Mouse (Mus musculus) brain, embryonic 14.5 days (tissue): ENCODE results near the gene Sfr1.

Source experiments
- CTCF ChIP-seq: fragments of 200-500 bp; IDR thresholded peaks from 2 replicates; pipeline ENCODE4 v1.5.1; 2012; ENCODE audit warnings: inconsistent platforms, mild to moderate bottlenecking, moderate library complexity, borderline replicate concordance; ENCODE audit not compliant: insufficient read depth, insufficient read length; ENCODE audit errors: extremely low read depth
- POLR2A ChIP-seq: fragments of 200-500 bp; IDR thresholded peaks from 2 replicates; pipeline ENCODE4 v1.6.1; 2012; ENCODE audit warnings: mild to moderate bottlenecking, inconsistent platforms, borderline replicate concordance; ENCODE audit not compliant: poor library complexity, insufficient read depth, insufficient read length, severe bottlenecking; ENCODE audit errors: extremely low read depth

DNA sequence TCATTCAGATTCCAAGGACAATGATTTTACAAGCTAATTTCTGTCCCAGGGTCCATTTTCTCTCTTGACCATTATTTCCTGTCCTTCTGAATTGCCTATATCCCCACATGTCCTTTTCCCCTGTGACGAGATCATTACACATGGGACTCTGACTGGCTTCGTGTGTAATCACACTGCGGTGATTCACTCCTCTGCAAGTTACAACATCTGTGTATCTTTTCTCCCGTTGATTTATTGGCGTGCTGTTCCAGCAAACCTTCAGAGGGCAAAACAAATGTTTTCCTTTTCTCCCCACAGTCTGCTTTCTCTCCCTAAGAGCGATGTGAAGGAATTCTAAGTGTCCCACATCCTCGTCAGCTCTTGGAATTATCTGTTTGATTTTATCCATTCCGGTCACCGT, 31.7 kb upstream of the Sfr1 start:
- TF ChIP-seq CTCF (no peak), POLR2A (no peak)
